Mouse (Mus musculus) hindbrain, embryonic 16.5 days (tissue): ENCODE results near the gene Emc8. TPM values are rescaled to one million over a fixed set of nuclear protein-coding genes. Genes with fewer than 3 reads are reported as not detected.
A peak's percentile ranks its signal among the peaks of the same experiment; 100 is the strongest.

Source experiments
- ATAC-seq: fragments of 200-750 bp; cut with Nextera tagmentation; 2 replicates; pipeline ENCODE4 v1.8.0; 2017; ENCODE audit warnings: moderate TSS enrichment, moderate library complexity
- H3K27ac ChIP-seq: fragments of 300-500 bp; sonication (generic); 2 replicates; pipeline ENCODE4 v1.5.1; 2014; ENCODE audit warnings: low read depth, mild to moderate bottlenecking, control low read depth, low read length, moderate library complexity
- H3K27me3 ChIP-seq: fragments of 300-500 bp; sonication (generic); replicated peaks from 2 replicates; pipeline ENCODE4 v1.6.1; 2014; ENCODE audit warnings: low read length; ENCODE audit not compliant: control insufficient read depth, insufficient read depth
- H3K36me3 ChIP-seq: fragments of 300-500 bp; sonication (generic); 2 replicates; pipeline ENCODE4 v1.6.1; 2014; ENCODE audit warnings: mild to moderate bottlenecking, low read length, moderate library complexity, mixed read lengths; ENCODE audit not compliant: control insufficient read depth, insufficient read depth
- H3K4me1 ChIP-seq: fragments of 300-500 bp; sonication (generic); 2 replicates; pipeline ENCODE4 v1.6.1; 2014; ENCODE audit warnings: low read depth, low read length; ENCODE audit not compliant: control insufficient read depth, insufficient read depth
- H3K4me2 ChIP-seq: fragments of 300-500 bp; sonication (generic); 2 replicates; pipeline ENCODE4 v1.6.1; 2014; ENCODE audit warnings: mild to moderate bottlenecking, low read length, control low read depth, moderate library complexity
- H3K4me3 ChIP-seq: fragments of 300-500 bp; sonication (generic); 2 replicates; pipeline ENCODE4 v1.5.1; 2014; ENCODE audit warnings: mild to moderate bottlenecking, low read length, control low read depth, moderate library complexity
- H3K9ac ChIP-seq: fragments of 300-500 bp; sonication (generic); 2 replicates; pipeline ENCODE4 v1.6.1; 2014; ENCODE audit warnings: low read depth, mild to moderate bottlenecking, control low read depth, low read length, moderate library complexity
- H3K9me3 ChIP-seq: fragments of 300-500 bp; sonication (generic); 2 replicates; pipeline ENCODE4 v1.6.1; 2014; ENCODE audit warnings: mild to moderate bottlenecking, low read length, moderate library complexity; ENCODE audit not compliant: control insufficient read depth
- whole genome bisulfite sequencing: fragments of 180-500 bp; shearing (Covaris S2); extraction: QIAGEN DNeasy Blood & Tissue Kit; methylation state at CpG from one replicate; pipeline ENCODE4 v1.1.7; 2014; 5-methylcytosine and 5-hydroxymethylcytosine counted together
- polyA plus RNA-seq: library from polyadenylated mRNA; unstranded; fragments of >200 nt; fragmentation: Nextera tagmentation; extraction: Ambion mirVana; gene quantifications from 2 replicates; pipeline ENCODE4 v1.2.1, GENCODE M21; 2015

The Emc8 gene
- polyA plus RNA-seq, 1 experiment from 2014 or later = 118 TPM

DNA sequence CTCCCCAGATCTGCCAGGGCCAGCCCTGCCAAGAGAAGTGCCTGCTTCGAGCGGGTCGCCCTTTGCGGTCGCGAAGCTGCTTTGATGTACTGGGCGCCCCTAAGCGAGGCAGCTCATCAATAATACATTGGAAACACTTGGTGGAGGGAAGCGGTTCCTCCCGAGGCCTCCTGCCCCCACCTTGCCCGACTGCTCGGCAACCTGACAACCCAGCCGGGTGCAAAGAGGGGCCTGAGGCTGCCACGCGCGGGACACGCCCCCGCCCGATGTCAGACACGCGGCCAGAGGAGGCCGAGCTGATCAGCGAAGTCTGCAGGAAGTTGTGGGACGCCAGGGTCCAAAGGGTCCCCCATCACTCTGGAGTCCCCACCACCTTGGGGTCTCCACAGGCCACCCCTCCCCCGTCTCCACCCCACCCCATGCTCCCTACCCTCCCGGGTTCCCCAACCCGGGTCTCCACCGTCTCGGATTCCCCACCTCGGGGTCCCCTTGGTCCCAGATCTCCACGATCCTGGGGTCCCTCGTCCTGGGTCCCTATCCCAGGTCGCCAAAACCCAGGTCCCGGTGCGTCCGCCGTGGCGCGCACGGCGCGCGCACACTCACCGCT, 34.6 kb downstream of the Emc8 start:
- 1% methylated on average over 44 of the region's 44 CpGs for WGBS
- peaks cover 10% of the 10 kb centered on the region for H3K4me1 ChIP-seq
- H3K27ac ChIP-seq = peak overlapping the region; percentile 12; the same call in 1 of the 2 replicates
- H3K9ac ChIP-seq = peak overlapping the region; percentile 83
- peak overlapping the region; percentile 98 for H3K4me2 ChIP-seq
- peaks cover 6% of the 10 kb centered on the region for H3K27me3 ChIP-seq
- ATAC-seq = peak; percentile 28
- no peaks in the 10 kb centered on the region for H3K9me3 ChIP-seq
- peak overlapping the region; percentile 71 for H3K4me3 ChIP-seq
- no peaks in the 10 kb centered on the region for H3K36me3 ChIP-seq

GRCm38 (mm10) chr8:120632969-120633664, 35.3 kb downstream of the Emc8 start:
- Histone ChIP-seq H3K27me3 (peaks cover 6% of the 10 kb centered on the region), H3K36me3 (no peaks in the 10 kb centered on the region), H3K27ac (no peak overlapping the region), H3K9me3 (no peaks in the 10 kb centered on the region), H3K9ac (peak overlapping the region; percentile 83), H3K4me1 (peaks cover 10% of the 10 kb centered on the region), H3K4me2 (peak overlapping the region; percentile 98), H3K4me3 (peak overlapping the region; percentile 71)
- WGBS = 24% methylated on average over 17 of the region's 17 CpGs
- ATAC-seq = no peak

GRCm38 (mm10) chr8:120631441-120632375, 36.7 kb downstream of the Emc8 start:
- peaks cover 10% of the 10 kb centered on the region for H3K4me1 ChIP-seq
- no peaks in the 10 kb centered on the region for H3K36me3 ChIP-seq
- H3K27me3 ChIP-seq = peaks cover 6% of the 10 kb centered on the region
- H3K4me2 ChIP-seq = no peak overlapping the region
- no peaks in the 10 kb centered on the region for H3K9me3 ChIP-seq
- H3K9ac ChIP-seq = no peak overlapping the region
- H3K27ac ChIP-seq = no peak overlapping the region
- no peak for ATAC-seq
- WGBS = 79% methylated on average over 21 of the region's 21 CpGs
- no peak overlapping the region for H3K4me3 ChIP-seq

DNA sequence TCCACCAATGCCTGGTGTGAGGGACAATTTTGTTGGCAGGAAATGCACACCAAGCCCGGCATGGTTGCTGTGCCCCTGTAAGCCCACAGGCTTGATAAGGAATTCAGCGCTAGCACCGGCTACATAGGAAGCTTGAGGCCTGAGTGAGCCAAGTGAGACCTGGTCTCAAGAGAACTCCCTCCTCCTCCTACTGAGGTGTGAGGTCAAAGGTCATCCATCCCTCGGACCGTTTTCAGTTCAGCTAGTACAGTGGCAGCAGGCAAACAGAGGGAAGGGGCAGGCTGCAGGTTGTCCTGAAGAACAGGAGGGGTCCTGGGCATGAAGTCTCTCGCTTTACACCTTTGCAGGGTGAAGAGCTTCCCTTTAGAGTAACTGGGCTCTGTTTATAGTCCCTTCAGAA, 37.5 kb downstream of the Emc8 start:
- peaks cover 10% of the 10 kb centered on the region for H3K4me1 ChIP-seq
- H3K4me3 ChIP-seq = no peak overlapping the region
- no peak overlapping the region for H3K9ac ChIP-seq
- WGBS = 61% methylated on average over 6 of the region's 6 CpGs
- no peak overlapping the region for H3K27ac ChIP-seq
- H3K9me3 ChIP-seq = no peaks in the 10 kb centered on the region
- no peak for ATAC-seq
- no peaks in the 10 kb centered on the region for H3K36me3 ChIP-seq
- no peak overlapping the region for H3K4me2 ChIP-seq
- H3K27me3 ChIP-seq = peaks cover 2% of the 10 kb centered on the region

GRCm38 (mm10) chr8:120630031-120630430, 38.3 kb downstream of the Emc8 start:
- no peak overlapping the region for H3K27ac ChIP-seq
- peaks cover 10% of the 10 kb centered on the region for H3K4me1 ChIP-seq
- no peak overlapping the region for H3K4me2 ChIP-seq
- H3K36me3 ChIP-seq = no peaks in the 10 kb centered on the region
- H3K27me3 ChIP-seq = no peaks in the 10 kb centered on the region; the same call in none of the 2 replicates
- H3K4me3 ChIP-seq = no peak overlapping the region
- no peaks in the 10 kb centered on the region for H3K9me3 ChIP-seq
- whole genome bisulfite sequencing = 41% methylated on average over 5 of the region's 5 CpGs
- no peak for ATAC-seq
- H3K9ac ChIP-seq = no peak overlapping the region

- no peak overlapping the region for H3K4me3 ChIP-seq
- H3K27ac ChIP-seq = no peak overlapping the region
- H3K36me3 ChIP-seq = no peaks in the 10 kb centered on the region
- ATAC-seq = peak; percentile 61
- H3K4me2 ChIP-seq = no peak overlapping the region
- H3K4me1 ChIP-seq = no peaks in the 10 kb centered on the region; the same call in 1 of the 2 replicates
- no peaks in the 10 kb centered on the region; the same call in 1 of the 2 replicates for H3K27me3 ChIP-seq
- no peaks in the 10 kb centered on the region for H3K9me3 ChIP-seq
- H3K9ac ChIP-seq = no peak overlapping the region
- 68% methylated on average over 5 of the region's 5 CpGs for WGBS
These were observed 41.1 kb downstream of the Emc8 start for GRCm38 (mm10) chr8:120627298-120627697.

- no peaks in the 10 kb centered on the region for H3K4me1 ChIP-seq
- no peak overlapping the region for H3K4me3 ChIP-seq
- H3K27me3 ChIP-seq = no peaks in the 10 kb centered on the region; the same call in 1 of the 2 replicates
- no peak overlapping the region for H3K9ac ChIP-seq
- H3K36me3 ChIP-seq = no peaks in the 10 kb centered on the region
- H3K9me3 ChIP-seq = no peaks in the 10 kb centered on the region
- whole genome bisulfite sequencing = 68% methylated on average over 11 of the region's 11 CpGs
- no peak overlapping the region for H3K27ac ChIP-seq
- ATAC-seq = no peak
- no peak overlapping the region for H3K4me2 ChIP-seq
These were observed 41.9 kb downstream of the Emc8 start for GRCm38 (mm10) chr8:120626461-120626860.

DNA sequence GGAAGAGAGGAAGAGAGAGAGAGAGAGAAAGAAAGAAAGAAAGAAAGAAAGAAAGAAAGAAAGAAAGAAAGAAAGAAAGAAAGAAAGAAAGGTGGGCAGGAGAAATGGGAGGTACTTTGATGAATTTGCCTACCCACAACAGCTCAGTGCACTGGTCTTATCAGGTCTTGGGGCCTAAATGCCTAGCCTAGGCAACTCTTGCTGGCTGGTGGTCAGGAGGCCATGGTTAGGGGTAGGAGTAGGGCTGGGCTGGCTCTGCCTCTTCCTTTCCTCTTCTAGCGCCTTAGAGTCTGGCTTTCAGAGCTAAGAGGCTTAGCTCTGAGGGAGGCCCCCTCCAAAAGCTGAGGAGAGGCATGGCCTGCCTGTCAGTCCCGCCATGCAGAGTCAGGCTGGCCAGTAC, 44.8 kb downstream of the Emc8 start:
- no peak overlapping the region for H3K4me3 ChIP-seq
- peaks cover 2% of the 10 kb centered on the region; the same call in 1 of the 2 replicates for H3K4me1 ChIP-seq
- H3K4me2 ChIP-seq = no peak overlapping the region
- H3K9ac ChIP-seq = no peak overlapping the region
- no peak for ATAC-seq
- H3K36me3 ChIP-seq = no peaks in the 10 kb centered on the region
- no peaks in the 10 kb centered on the region for H3K9me3 ChIP-seq
- no peaks in the 10 kb centered on the region for H3K27me3 ChIP-seq
- 40% methylated on average over 2 of the region's 2 CpGs for WGBS
- no peak overlapping the region for H3K27ac ChIP-seq

GRCm38 (mm10) chr8:120622161-120622560, 46.2 kb downstream of the Emc8 start:
- no peaks in the 10 kb centered on the region for H3K9me3 ChIP-seq
- no peak for ATAC-seq
- H3K36me3 ChIP-seq = no peaks in the 10 kb centered on the region
- H3K4me3 ChIP-seq = no peak overlapping the region
- no peak overlapping the region for H3K9ac ChIP-seq
- H3K4me1 ChIP-seq = peaks cover 9% of the 10 kb centered on the region
- H3K4me2 ChIP-seq = no peak overlapping the region
- 78% methylated on average over 14 of the region's 14 CpGs for WGBS
- H3K27me3 ChIP-seq = no peaks in the 10 kb centered on the region
- no peak overlapping the region for H3K27ac ChIP-seq
